Mouse (Mus musculus) thymus, postnatal 36 days (tissue): Measurements from ENCODE around the gene Fbxo45.
A peak's percentile ranks its signal among the peaks of the same experiment; 100 is the strongest.
"Not testable (repeated sequence)": the region's sequence is repeated elsewhere in the genome, so short reads cannot be mapped to it uniquely, and the experiment has no call there.

Experiments
- DNase-seq, 2 experiments: peaks; one replicate each; pipeline ENCODE4 v3.0.0; 2022; ENCODE audit warnings: mixed read lengths in 2 of 2

The Fbxo45 gene

DNA sequence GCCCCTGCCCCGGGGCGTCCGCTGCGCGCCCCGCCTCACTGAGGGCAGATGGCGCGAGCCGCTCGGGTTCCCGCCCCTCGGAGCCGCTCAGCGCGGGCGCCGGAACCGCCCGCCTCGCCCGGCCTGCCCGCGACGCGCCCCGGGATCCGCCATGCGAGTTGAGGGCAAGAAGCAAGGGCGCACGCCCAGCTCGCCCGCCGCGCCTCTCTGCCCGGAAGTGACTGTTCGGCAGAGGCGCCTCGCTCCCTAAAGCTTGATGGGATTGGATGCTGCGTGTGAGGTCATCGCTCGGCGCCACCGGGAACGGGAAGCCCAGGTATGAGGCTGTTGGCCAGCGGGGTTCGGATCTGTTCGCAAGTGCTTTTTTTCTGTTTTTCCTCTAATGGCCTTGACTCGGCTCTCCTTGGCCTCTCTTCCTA lies at the start of gene Fbxo45, which contains the start of gene Wdr53:
Gene Fbxo45 (minus strand): TSS at position 207 of the 419 bp plus-strand sequence.
Gene Wdr53 (plus strand): TSS at position 276 of the 419 bp plus-strand sequence.
- peak; percentile 94 to 98 for DNase-seq

DNA sequence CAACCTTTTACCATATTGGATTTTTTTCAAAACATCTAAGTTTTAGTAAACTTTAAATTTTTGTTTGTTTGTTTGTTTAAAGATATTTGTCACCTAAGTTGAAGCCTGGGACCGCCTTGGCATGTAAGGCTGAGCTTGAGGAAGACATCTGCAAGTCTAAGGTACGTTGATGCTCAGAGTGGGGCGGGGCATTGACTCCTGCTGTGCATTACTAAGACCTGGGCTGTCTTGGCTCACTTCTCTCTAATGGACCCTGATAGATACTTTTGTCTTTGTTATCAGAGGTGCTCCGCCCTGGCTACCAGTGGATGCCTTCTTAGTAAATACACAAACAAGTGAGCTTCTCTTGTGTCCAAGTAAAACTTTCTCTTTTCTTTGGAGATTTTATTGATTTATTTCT lies 44.9 kb upstream of the Fbxo45 start:
- DNase-seq: no peak

DNA sequence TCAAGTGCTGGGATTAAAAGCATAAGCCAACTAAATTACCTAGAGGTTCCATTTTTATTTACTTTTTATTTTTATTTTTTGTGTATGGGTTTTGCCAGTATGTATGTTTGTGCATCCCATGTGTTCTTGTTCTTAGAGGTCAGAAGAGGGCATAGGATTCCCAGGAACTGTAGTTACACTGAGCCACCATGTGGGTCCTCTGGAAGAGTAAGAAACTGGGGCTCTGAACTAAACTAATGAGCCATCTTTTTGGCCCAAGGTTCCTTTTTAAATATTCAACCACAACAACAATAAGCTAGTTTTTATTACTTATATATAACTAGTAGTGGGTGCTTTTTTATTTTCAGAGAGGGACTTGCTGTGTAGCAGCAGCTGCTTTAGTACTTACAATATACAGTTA lies 35.6 kb upstream of the Fbxo45 start:
- no peak for DNase-seq

DNA sequence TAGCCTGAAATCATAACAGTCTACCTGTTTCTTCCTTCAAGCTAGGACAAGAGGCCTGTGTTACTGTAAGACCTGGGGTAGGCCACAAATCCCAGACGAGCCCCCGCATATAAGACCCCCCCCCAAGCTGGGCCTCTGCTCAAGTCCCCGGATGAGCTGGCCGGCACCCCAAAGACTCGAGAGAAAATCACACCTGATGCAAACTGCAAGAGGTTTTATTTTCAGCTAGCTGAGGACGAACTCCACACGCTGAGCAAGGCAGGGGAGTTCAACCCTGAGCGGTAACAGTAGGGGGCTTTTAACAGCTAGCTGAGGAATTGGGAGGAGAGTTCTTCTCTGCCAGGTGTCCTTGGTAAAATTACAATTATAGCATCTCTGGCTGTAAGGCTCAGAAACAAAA lies 33.3 kb upstream of the Fbxo45 start:
- DNase-seq: no peak

DNA sequence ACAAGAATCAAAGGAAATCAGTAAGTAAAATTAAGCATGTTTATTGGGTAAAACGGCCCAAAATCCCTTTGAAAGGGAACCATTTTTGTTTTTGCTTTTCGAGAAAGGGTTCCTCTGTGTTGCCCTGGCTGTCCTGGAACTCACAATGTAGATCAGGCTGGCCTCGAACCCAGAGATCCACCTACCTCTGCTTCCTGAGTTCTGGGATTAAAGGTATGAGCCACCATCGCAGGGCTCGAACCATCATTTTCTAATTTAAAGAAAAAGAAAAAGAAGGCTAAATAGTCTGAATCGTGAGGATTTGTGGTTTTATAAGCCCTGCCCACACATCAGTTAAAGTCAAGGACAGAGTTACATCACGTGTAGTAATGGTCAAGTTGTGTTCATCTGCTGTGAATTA lies 31.4 kb upstream of the Fbxo45 start:
- DNase-seq: no peak

DNA sequence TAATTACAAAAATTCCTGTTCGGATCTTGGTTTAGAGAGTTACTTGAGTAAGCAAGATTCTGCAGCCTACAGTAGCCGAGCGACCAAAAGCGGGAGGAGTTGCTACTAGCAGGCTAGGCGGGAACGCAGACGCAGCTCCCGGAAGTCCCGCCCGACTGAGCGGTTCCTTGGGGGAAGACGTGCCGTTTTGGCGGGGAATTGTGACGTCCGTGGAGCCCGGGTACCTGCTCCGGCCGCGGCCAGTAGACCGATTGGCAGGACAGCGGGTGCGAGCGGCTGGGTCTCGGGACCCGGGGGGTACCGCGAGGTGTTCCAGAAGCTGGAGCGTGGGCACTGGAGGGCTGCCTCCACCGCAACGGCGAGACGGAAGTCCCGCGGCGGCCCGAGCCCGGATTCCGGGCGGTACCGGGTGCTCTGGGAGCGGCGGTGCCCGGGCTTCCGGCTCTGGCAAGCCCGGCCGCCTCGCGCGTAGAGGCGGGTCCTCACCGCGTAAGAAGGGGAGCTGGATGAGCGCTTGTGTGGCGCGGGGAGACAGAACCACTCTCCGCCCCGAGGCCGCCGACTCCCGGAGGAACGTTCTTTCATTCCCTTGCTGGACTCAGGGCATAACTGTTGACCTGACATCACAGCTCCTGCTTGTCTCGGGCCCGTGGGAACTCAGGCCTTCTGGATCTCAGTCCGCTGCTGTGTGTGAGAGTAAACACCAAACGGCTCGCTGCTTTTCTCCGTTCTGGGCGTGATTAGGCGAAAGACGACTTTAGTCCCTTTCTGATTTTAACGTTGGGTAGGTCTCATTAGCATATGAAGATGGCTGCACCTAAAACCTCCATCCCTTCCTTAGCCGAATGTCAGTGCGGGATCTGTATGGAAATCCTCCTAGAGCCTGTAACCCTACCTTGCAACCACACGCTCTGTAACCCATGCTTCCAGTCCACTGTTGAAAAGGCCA lies 30.6 kb upstream of the Fbxo45 start, which contains the start of gene Rnf168:
Gene Rnf168 (plus strand): TSS at position 152 of the 949 bp plus-strand sequence.
- peak; percentile 87 for DNase-seq

DNA sequence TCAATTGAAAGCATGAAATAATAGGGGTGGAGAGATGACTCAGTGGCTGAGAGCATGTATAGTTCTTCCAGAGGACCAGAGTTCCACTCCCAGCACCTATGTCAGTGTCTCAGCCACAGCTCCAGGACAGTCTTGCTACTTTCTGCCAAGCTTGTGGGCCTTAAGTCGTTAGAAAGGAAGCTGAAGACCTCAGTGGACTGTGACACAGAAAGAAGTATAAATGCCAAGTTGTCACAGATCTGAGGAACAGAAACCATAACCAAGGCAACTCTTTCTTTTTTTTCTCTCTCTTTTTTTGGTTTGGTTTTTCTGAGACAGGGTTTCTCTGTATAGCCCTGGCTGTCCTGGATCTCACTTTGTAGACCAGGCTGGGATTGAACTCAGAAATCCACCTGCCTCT lies 28.9 kb upstream of the Fbxo45 start:
- no peak for DNase-seq

DNA sequence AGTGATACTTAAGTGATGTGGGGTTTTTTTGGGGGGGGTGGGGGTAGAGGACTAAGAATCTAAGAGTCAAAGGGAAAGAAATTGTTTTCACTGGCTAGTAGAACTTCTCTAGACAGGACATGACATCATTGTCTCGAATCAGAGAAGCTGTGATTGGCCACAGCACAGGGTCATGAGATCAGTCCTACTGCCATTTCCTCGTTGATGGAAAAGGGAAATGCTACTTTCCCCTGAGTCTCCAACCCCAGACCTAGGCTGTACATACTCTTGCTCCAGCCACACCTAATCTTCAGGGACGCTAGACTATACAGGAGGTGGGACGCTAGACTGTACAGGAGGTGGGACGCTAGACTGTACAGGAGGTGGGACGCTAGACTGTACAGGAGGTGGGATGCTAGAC lies 28.1 kb upstream of the Fbxo45 start:
- DNase-seq: no peak

DNA sequence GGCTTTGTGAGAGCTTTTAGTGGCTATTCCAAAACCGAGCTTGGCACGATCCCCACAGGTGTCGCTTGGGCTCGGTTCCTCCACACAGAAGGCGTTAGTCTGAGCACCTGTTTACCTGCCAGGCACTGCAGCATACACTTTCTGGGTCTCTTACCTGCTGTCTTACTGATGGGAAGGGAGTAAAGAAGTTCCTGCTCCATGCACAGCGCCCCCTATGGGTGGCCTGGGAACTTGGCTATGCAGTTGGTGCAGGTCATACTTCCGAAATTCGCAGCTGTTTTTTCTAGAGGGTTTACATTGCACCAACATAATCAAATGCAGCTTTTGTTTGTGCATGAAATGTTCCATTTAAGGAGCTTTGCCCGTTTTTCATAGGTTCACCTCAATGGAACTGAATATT lies 26.4 kb upstream of the Fbxo45 start:
- peak; percentile 14 to 19 for DNase-seq

DNA sequence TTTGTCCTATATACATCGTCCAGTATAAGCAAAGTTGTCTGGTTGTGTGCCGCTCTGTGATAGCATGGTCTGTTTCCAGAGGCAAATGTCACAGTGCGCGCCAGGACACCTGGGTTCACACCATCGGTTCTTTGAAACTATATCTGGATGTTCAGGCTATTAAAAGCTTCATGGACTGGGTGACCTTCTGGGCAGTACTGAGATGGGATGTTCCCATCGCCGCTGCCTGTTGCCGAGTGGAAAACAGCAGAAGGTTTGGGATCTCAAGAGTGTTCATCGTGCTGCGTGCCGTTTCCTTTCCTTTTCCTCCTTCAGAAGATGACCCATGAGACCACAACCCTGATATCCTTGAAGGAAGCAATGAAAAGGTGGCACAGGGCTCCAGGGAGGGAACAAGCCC lies 24.3 kb upstream of the Fbxo45 start, which contains the start of gene Smco1:
Gene Smco1 (plus strand): TSS at position 178 of the 400 bp plus-strand sequence.
- no peak for DNase-seq

DNA sequence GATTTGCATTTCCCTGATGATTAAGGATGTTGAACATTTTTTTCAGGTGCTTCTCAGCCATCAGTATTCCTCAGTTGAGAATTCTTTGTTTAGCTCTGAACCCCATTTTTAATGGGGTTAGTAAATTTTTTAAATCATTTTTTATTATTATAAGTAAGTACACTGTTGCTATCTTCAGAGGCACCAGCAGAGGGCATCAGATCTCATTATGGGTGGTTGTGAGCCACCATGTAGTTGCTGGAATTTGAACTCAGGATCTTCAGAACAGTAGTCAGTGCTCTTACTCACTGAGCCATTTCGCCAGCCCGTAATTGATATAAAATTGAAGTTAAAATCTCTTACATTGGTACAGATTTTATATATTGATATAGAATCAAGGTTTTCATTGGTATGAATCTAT lies 17.3 kb upstream of the Fbxo45 start:
- peak; percentile 21 to 26 for DNase-seq

DNA sequence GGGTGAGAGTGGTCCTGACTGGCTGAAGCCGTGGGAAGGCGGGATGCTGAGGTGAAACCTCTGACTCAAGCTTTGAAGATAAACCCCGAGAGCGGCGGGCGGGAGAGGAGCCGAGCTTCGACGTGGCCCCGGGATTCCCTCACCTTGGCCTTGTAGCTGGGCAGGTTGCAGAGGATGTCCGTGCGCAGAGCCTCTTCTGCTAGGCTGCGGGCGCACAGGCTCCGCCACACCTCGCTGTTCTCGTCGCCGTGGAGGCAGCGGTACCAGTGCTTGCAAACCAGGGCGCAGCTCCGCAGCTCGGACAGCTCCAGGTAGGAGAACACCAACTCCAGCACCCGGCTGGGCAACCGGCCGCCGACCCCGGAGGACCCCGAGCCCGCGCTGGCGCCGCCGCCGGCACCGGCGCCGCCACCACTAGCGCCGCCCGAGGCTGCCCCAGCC lies 587 bp downstream of the Fbxo45 start:
- peak; percentile 48 to 67 for DNase-seq

DNA sequence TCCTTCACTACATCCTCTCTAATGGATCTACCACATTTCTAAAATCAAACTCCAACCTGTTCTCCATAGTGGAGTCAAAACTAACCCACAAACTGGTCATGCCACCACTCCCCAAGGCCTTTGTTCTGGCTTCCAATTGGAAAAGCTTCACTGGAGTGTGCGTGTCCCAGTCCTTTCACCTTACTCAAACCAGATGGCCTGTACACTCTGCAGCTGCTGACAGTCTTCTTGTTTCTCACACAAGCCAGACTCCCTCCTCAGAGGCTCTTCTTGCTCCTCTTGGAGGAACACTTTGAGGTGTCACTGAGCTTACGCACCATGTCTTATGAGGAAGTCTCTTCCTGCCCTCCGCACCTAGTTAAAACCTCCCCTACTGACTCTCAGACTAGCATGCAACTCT lies 3.1 kb downstream of the Fbxo45 start:
- DNase-seq: no peak

DNA sequence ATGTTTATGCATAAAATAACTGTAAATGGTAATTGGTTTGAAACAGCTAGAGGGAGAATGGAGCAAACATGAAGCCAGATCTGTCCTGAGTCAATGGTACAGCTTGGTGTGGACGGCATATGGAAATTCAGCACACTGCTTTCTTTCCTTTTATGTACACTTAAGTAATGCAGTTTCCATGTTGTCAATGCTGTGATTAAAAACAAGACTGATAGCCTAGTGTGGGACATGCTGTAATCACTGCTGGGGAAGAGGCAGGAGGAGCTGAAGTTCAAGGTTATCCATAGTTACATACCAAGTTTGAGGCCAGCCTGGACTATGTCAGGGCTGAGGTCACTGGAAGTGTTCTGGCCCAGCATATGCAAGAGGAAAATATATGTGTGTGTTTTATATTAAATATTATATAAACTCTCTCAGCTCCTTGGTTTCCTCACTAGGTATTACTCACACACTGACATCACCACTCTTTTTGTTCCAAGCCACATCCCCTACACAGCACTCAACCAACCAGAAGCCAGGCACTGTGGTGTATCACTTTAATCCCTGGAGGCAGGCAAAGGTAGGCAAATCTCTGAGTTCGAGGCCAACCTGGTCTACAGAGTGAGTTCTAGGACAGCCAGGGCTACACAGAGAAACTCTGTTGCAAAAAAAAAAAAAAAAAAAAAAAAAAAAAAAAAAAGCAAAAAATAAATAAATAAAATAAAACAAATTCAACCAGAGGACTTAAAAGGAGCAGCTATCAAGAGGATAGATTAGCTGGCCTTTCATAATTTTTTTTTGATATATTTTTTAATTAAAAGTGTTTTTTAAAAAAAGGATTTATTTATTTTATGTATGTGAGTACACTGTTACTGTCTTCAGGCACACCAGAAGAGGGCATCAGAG lies 7.3 kb downstream of the Fbxo45 start:
- no peak for DNase-seq

DNA sequence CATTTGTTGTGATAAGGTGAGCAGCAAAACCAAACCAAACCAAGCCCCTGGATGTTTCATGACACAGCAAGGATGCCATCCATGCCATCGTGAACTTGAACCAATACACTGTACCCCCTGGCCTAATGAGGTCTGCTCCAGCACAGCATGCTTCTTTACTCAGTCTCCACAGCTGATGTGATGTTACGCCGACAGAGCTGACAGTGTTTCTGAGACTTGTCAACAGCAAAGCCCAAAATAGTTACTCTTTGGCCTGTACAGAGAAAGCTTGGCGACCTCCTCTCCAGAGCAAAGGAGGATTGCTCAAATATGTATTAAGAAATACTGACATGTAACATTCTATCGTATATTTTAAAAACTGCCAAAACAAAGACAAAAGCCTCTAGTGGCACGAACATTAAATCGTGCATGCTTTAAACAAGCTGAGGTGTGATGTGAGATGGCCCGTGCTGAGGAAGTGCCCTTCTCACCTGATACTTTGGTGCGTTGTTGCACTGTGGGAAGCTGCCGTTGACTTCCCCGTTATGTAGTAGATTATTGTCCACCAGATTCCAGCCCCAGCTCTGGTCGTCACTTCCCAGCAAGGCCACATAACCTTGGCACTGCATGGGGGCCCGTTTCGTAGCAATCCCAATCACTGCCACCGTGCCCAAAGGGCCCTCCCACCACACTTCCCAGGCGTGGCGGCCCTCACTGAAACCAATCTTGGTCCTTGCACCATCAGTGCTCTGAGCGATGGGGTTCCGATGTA lies 8.9 kb downstream of the Fbxo45 start:
- no peak for DNase-seq

DNA sequence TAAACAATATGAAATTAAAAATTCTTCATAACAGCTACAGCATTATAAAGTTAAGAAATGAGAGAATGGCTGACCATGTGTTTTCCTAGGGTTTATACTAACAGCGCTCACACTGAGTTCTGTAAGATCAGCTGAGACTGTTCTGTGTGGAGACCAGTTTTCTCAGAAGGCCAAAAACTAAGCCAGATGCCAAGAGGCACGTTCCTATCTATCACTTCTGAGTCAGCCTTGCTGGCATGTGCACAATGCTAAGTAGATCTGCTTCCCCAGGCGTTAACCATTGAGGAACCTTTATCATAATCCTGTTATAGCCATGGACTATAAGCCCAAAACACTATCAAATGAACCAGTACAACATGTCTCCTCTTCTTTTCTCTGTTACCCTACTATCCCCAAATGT lies 14.9 kb downstream of the Fbxo45 start:
- not testable (repeated sequence) for DNase-seq

DNA sequence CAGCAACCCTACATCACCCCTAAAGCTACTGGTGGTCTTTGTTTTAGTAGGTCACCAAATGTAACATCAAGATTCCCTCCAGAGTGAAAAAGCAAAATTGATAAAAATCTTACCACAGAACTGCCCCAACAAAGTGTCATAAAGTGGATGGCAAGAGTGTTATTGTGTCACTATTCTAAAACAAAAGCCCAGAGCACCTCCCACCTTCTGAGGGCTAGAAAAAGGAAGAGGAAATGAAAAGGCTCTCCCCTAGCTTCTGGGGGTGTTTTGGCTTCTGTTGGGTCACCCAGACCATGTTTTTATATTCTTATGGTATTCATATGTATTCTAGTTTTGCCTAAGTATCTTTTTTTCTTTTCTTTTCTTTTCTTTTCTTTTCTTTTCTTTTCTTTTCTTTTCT lies 24.6 kb downstream of the Fbxo45 start:
- no peak for DNase-seq

DNA sequence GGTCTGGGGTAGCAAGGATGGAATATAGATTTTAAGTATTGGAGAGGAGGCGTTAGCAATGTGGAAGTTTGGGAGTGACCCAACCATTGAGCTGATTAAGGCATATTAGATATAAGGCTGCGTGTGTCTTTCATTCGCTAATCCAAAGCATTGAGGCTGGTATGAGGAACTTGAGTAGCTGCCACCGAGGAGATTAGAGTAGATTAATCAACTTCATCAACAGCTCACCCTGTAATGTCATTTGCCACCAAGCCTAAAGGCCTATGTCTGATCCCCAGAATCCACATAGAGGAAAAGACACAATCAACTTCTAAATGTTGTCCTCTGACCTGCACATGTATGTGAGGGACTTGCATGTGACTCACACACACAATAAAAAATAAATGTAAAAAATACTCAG lies 25.2 kb downstream of the Fbxo45 start:
- no peak for DNase-seq

DNA sequence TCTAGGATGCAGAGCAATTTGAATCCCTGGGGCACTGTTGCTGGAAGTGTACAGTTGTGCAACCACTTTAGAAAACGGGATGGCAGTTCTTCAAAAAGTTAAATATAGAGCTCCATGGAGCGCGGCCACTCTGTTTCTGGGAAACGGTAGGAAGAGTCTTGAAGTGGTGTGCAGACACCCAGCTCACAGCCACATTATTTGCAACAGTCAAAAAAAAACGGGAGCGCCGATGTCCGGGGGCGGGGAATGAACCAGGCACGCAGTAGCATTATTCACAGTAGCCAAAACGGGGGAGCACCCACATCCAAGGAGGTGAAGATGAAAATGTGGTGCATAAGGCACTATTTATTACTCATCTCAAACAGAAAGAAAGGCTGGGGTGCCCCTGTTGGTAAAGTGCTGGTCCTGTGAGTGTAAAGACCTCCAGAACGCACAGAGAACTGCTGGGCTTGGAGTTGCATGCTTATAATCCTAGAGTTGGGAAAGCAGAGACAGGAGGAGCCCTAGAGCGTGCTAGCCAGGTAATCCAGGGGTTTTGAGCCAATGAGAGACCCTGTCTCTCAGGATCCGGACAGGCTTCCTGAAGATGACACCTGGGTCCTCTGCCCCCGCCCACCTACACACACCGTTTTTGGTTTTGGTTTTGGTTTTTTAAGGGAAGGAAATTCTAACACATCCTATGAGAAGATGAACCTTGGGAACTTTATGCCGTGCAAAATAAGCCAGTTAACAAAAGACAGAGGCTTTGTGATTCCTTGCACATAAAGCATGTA lies 32.0 kb downstream of the Fbxo45 start:
- DNase-seq: no peak

DNA sequence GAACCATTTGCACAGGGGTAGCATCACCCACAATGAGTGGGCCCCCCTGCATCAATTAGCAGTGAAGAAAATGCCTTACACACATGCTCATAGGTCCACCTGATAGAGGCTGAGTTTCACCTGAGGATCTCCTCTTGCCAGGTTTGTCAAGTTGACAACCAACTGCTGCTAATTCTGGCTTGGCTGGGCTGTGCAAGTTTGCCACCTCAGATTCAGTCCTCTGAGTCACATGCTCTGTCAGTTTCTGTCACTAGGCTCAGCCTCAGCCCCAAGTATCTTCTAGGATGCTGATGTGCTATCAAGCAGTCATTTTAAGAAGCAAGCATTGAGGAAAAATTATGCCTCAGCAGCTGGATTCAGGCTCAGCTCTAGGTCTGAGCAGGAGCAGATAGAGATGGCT lies 32.8 kb downstream of the Fbxo45 start:
- no peak for DNase-seq

DNA sequence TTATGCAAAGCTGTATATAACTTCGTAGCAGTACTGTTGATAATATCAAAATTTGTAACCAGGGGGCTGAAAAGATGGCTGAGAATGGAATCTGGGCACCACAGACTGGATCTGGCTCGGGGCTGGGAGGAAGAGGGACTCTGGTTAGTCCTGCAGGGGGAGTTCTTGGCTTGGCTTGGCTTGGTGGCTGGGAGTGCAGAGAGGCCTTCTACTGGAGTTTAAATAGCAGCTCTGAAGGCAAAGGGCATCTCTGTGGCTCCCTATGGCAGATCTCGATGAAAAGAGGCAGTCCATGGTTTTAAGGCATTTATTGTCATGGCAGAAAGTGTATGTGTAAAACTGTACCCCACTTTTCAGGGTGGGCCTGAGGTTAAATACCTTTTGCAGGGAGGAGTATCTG lies 42.1 kb downstream of the Fbxo45 start:
- no peak for DNase-seq

DNA sequence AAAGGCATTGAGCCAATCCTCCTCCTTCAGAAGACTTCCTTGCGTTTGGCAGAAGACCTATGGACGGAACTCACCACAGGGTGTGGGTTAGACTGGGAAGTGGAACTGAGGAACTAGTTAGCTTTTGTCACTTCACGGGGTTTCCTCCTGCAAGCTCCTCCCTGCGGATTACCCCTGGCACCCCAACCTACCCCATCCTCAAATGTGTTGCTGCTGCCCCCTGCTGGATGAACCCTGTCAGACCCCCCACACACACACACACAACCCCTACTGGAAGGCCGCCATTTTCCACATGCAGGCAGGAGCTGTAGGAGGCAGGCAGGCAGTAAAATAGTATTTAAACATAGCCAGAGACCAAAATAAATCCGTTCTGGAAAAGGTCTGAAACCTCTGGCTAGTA lies 44.3 kb downstream of the Fbxo45 start:
- DNase-seq: peak; percentile 90 to 96
